Mouse (Mus musculus) thymus, postnatal 10 days (tissue): ENCODE data around the gene Phf20.

Source experiments
- DNase-seq, 2 experiments: peaks; one replicate each; pipeline ENCODE4 v3.0.0; 2021; ENCODE audit warnings: low spot score in 2 of 2

The Phf20 gene

GRCm38 (mm10) chr2:156314811-156315210 is 118.5 kb downstream of the Phf20 start:
- DNase-seq = no peak

- DNase-seq = no peak
These were observed 122.2 kb downstream of the Phf20 start for GRCm38 (mm10) chr2:156318491-156318890.

GRCm38 (mm10) chr2:156321538-156321937 is 125.3 kb downstream of the Phf20 start:
- no peak for DNase-seq

- no peak for DNase-seq
These were observed 127.9 kb downstream of the Phf20 start for GRCm38 (mm10) chr2:156324116-156324588.

- no peak for DNase-seq
These were observed 128.4 kb downstream of the Phf20 start for GRCm38 (mm10) chr2:156324681-156325080.

GRCm38 (mm10) chr2:156330681-156331080 is 134.4 kb downstream of the Phf20 start:
- no peak for DNase-seq

- DNase-seq = no peak
These were observed 135.2 kb downstream of the Phf20 start for GRCm38 (mm10) chr2:156331446-156331965.

- DNase-seq = no peak
These were observed 143.8 kb downstream of the Phf20 start for GRCm38 (mm10) chr2:156340078-156340477.

- no peak for DNase-seq
These were observed 148.7 kb downstream of the Phf20 start for GRCm38 (mm10) chr2:156344775-156345532.

- no peak for DNase-seq
These were observed 152.5 kb downstream of the Phf20 start for GRCm38 (mm10) chr2:156348812-156349211.

- no peak for DNase-seq
These were observed 153.1 kb downstream of the Phf20 start for GRCm38 (mm10) chr2:156349286-156349848.

GRCm38 (mm10) chr2:156351243-156351642 is 155.0 kb downstream of the Phf20 start:
- no peak for DNase-seq

GRCm38 (mm10) chr2:156352413-156353165 is 156.3 kb downstream of the Phf20 start:
- DNase-seq = no peak

GRCm38 (mm10) chr2:156353265-156353692 is 157.0 kb downstream of the Phf20 start:
- no peak for DNase-seq

- no peak for DNase-seq
These were observed 159.8 kb downstream of the Phf20 start for GRCm38 (mm10) chr2:156356031-156356430.
